Mouse (Mus musculus) spleen, adult 2 months (tissue): Measurements from ENCODE around the gene Tmcc1. TPM values are rescaled to one million over a fixed set of nuclear protein-coding genes. Genes with fewer than 3 reads are reported as not detected.

Experiments used
- DNase-seq, 2 experiments: peaks; one replicate each; pipeline versions ENCODE4 v3.0.0 to v3.0.0-alpha.2; 2012 to 2021; ENCODE audit warnings: low spot score in 2 of 2, low read depth in 1 of 2
- H3K27ac ChIP-seq: fragments of 200-500 bp; 2 replicates; pipeline ENCODE4 v1.5.1; 2012; ENCODE audit warnings: low read length, inconsistent platforms; ENCODE audit not compliant: insufficient read depth
- H3K27me3 ChIP-seq: fragments of 200-500 bp; 2 replicates; pipeline ENCODE4 v1.6.1; 2012; ENCODE audit warnings: mild to moderate bottlenecking, moderate library complexity, low read length, inconsistent platforms; ENCODE audit not compliant: control insufficient read depth, insufficient read depth
- H3K36me3 ChIP-seq: fragments of 200-500 bp; 2 replicates; pipeline ENCODE4 v1.6.1; 2012; ENCODE audit warnings: mild to moderate bottlenecking, low read length, inconsistent platforms; ENCODE audit not compliant: control insufficient read depth, insufficient read depth
- H3K4me1 ChIP-seq: fragments of 200-500 bp; 2 replicates; pipeline ENCODE4 v1.6.1; 2011; ENCODE audit warnings: inconsistent platforms; ENCODE audit not compliant: control insufficient read depth, insufficient read depth, insufficient read length
- H3K4me3 ChIP-seq: fragments of 200-500 bp; 2 replicates; pipeline ENCODE4 v1.5.1; 2011; ENCODE audit warnings: mild to moderate bottlenecking, inconsistent platforms; ENCODE audit not compliant: insufficient read depth, insufficient read length; ENCODE audit errors: extremely low read depth
- CTCF ChIP-seq: fragments of 200-500 bp; IDR thresholded peaks from 2 replicates; pipeline ENCODE4 v1.5.1; 2011; ENCODE audit warnings: mild to moderate bottlenecking, inconsistent platforms; ENCODE audit not compliant: insufficient read depth, insufficient read length, insufficient replicate concordance; ENCODE audit errors: extremely low read depth
- POLR2A ChIP-seq: fragments of 200-500 bp; IDR thresholded peaks from 2 replicates; pipeline ENCODE4 v1.6.1; 2011; ENCODE audit warnings: low read depth, low read length, inconsistent platforms
- WGBS: fragments of 180-500 bp; shearing (Covaris S2); methylation state at CpG from one replicate; pipeline ENCODE4 v1.1.7; 2018; 5-methylcytosine and 5-hydroxymethylcytosine counted together
- polyA plus RNA-seq: library from polyadenylated mRNA; depleted of rRNA; stranded (reverse); fragments of >200 nt; gene quantifications from 2 replicates; pipeline ENCODE4 v1.2.3, GENCODE M21; 2012

Gene Tmcc1
- polyA plus RNA-seq, 1 experiment = 7.6 TPM

- Histone ChIP-seq H3K4me1 (no peaks in the 10 kb centered on the region), H3K36me3 (no peaks in the 10 kb centered on the region; the same call in 1 of the 2 replicates), H3K27me3 (no peaks in the 10 kb centered on the region), H3K27ac (no peak overlapping the region), H3K4me3 (no peak overlapping the region)
- DNase-seq = no peak
- no peak for TF ChIP-seq POLR2A
- TF ChIP-seq CTCF = no peak
- WGBS = 81% methylated on average over 5 of the region's 5 CpGs
These were observed 162.2 kb downstream of the Tmcc1 start for GRCm38 (mm10) chr6:116031052-116031451.

DNA sequence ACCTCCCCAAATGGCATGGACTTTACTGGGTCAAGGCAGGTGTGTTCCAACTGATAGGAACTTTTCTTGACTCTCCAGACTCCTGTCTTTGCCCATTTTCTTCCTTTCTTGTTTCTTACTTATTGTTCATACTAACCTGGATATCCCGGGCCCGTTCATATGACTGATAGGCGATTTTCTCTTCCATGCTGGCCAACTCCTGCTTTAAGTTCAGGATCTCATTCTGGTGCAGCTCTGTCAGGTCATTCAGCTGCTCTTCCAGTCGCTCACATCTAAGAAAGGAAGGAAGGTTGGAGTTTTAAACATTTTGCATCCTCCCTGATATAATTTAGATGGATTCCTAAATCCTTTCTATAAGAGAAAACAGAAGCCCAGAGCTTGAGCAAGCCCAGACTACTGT lies 168.6 kb downstream of the Tmcc1 start:
- H3K4me3 ChIP-seq = no peak overlapping the region
- peaks cover 15% of the 10 kb centered on the region for H3K36me3 ChIP-seq
- 89% methylated on average over 4 of the region's 4 CpGs for WGBS
- no peaks in the 10 kb centered on the region for H3K27me3 ChIP-seq
- TF ChIP-seq CTCF (no peak), POLR2A (no peak)
- DNase-seq = no peak
- H3K4me1 ChIP-seq = no peaks in the 10 kb centered on the region
- H3K27ac ChIP-seq = no peak overlapping the region

DNA sequence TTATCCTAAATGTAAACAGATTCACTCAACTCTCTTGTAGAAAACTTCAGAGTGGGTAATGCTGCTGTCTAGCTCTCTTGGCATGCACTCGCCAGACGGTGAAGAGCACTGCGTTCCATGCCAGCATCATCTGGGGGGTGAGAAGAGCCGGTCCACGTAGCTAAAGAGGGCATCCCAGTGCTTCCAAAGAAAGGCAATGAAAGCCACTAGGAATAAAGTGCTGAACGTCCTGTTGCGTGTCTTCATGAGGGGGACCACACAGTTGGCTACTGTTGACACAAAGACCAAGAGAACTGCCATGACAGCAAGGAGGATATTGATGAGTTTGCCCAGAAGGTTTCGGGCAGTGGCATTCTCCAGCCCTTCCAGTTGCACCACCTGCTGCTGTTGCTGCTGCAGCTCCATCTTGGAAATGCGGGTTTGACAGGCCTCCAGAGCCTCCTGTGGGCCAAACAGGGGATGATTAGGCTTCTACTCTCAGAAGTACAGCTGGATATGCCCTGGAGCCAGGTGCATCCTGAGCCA lies 171.3 kb downstream of the Tmcc1 start:
- peaks cover 15% of the 10 kb centered on the region for H3K36me3 ChIP-seq
- TF ChIP-seq CTCF (no peak), POLR2A (no peak)
- H3K27ac ChIP-seq = no peak overlapping the region
- no peak for DNase-seq
- WGBS = 86% methylated on average over 9 of the region's 9 CpGs
- no peaks in the 10 kb centered on the region for H3K4me1 ChIP-seq
- H3K27me3 ChIP-seq = no peaks in the 10 kb centered on the region
- no peak overlapping the region for H3K4me3 ChIP-seq

- H3K36me3 ChIP-seq = peaks cover 2% of the 10 kb centered on the region; the same call in 1 of the 2 replicates
- H3K4me1 ChIP-seq = no peaks in the 10 kb centered on the region; the same call in 1 of the 2 replicates
- 98% methylated on average over 3 of the region's 3 CpGs for whole genome bisulfite sequencing
- no peak overlapping the region for H3K27ac ChIP-seq
- H3K27me3 ChIP-seq = no peaks in the 10 kb centered on the region
- no peak for TF ChIP-seq CTCF
- TF ChIP-seq POLR2A = no peak
- DNase-seq = no peak
- H3K4me3 ChIP-seq = no peak overlapping the region
These were observed 177.4 kb downstream of the Tmcc1 start for GRCm38 (mm10) chr6:116015902-116016301.

GRCm38 (mm10) chr6:116014111-116014510 lies 179.2 kb downstream of the Tmcc1 start:
- no peaks in the 10 kb centered on the region for H3K36me3 ChIP-seq
- no peaks in the 10 kb centered on the region; the same call in 1 of the 2 replicates for H3K4me1 ChIP-seq
- H3K27me3 ChIP-seq = no peaks in the 10 kb centered on the region
- DNase-seq = no peak
- no peak overlapping the region for H3K4me3 ChIP-seq
- peak overlapping the region; percentile 52 for H3K27ac ChIP-seq
- WGBS = 87% methylated on average over 6 of the region's 6 CpGs
- TF ChIP-seq POLR2A (no peak), CTCF (no peak)

DNA sequence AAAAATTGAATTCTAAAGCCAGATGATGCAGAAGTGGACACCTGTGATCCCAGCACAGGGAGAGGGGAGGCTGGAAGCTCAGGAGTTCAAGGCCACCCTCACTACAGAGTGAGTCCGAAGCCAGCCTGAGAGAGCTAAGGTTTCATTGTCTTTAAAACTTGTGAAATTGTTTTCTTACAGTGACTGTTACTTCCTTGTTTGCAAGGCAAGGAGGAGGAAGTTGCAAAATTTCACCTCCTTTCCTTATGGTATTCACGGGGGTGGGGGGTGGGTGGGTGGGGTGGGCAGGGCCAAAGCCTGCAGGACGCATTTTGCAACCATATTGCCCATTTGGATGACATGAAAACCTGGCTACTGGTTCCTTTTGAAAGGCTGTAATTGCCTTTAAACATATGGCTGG lies 179.6 kb downstream of the Tmcc1 start:
- TF ChIP-seq CTCF = no peak
- no peak for TF ChIP-seq POLR2A
- no peak for DNase-seq
- Histone ChIP-seq H3K4me1 (no peaks in the 10 kb centered on the region; the same call in 1 of the 2 replicates), H3K4me3 (no peak overlapping the region), H3K27me3 (no peaks in the 10 kb centered on the region), H3K36me3 (no peaks in the 10 kb centered on the region), H3K27ac (peak overlapping the region; percentile 40; the same call in 1 of the 2 replicates)
- WGBS = 38% methylated on average over 3 of the region's 3 CpGs

- 2% methylated on average over 6 of the region's 6 CpGs for WGBS
- H3K27me3 ChIP-seq = no peaks in the 10 kb centered on the region
- no peak for TF ChIP-seq POLR2A
- TF ChIP-seq CTCF = peak; percentile 71; the same call in 1 of the 2 replicates
- H3K27ac ChIP-seq = no peak overlapping the region
- no peaks in the 10 kb centered on the region for H3K36me3 ChIP-seq
- no peaks in the 10 kb centered on the region; the same call in 1 of the 2 replicates for H3K4me1 ChIP-seq
- peak in 1 of 2 experiments; percentile 57 for DNase-seq
- H3K4me3 ChIP-seq = no peak overlapping the region
These were observed 182.7 kb downstream of the Tmcc1 start for GRCm38 (mm10) chr6:116010541-116010940.
